Mouse (Mus musculus) midbrain, embryonic 14.5 days (tissue): ENCODE results near the gene Slc2a12. TPM values are rescaled to one million over a fixed set of nuclear protein-coding genes. Genes with fewer than 3 reads are reported as not detected.
A peak's percentile ranks its signal among the peaks of the same experiment; 100 is the strongest.

Experiments
- ATAC-seq: fragments of 200-750 bp; cut with Nextera tagmentation; 2 replicates; pipeline ENCODE4 v1.8.0; 2017; ENCODE audit warnings: moderate number of reproducible peaks, moderate library complexity; ENCODE audit not compliant: low FRiP score, low TSS enrichment
- DNase-seq: peaks from one replicate; pipeline ENCODE4 v3.0.0-alpha.2; 2015
- H3K27ac ChIP-seq: fragments of 300-500 bp; sonication (generic); replicated peaks from 2 replicates; pipeline ENCODE4 v1.5.1; 2014; ENCODE audit warnings: mild to moderate bottlenecking, low read depth, low read length, moderate library complexity
- H3K27me3 ChIP-seq: fragments of 300-500 bp; sonication (generic); 2 replicates; pipeline ENCODE4 v1.6.1; 2014; ENCODE audit warnings: low read length, control low read depth, mixed read lengths; ENCODE audit not compliant: control insufficient read depth, insufficient read depth
- H3K36me3 ChIP-seq: fragments of 300-500 bp; sonication (generic); 2 replicates; pipeline ENCODE4 v1.6.1; 2014; ENCODE audit warnings: low read length, control low read depth; ENCODE audit not compliant: control insufficient read depth, insufficient read depth
- H3K4me1 ChIP-seq: fragments of 300-500 bp; sonication (generic); 2 replicates; pipeline ENCODE4 v1.6.1; 2014; ENCODE audit warnings: mild to moderate bottlenecking, antibody characterized with exemption, low read length, control low read depth; ENCODE audit not compliant: control insufficient read depth, insufficient read depth
- H3K4me2 ChIP-seq: fragments of 300-500 bp; sonication (generic); 2 replicates; pipeline ENCODE4 v1.6.1; 2014; ENCODE audit warnings: mild to moderate bottlenecking, low read length, moderate library complexity
- H3K4me3 ChIP-seq: fragments of 300-500 bp; sonication (generic); replicated peaks from 2 replicates; pipeline ENCODE4 v1.5.1; 2014; ENCODE audit warnings: low read depth, low read length
- H3K9ac ChIP-seq: fragments of 300-500 bp; sonication (generic); replicated peaks from 2 replicates; pipeline ENCODE4 v1.6.1; 2014; ENCODE audit warnings: mild to moderate bottlenecking, low read length, moderate library complexity
- H3K9me3 ChIP-seq: fragments of 300-500 bp; sonication (generic); 2 replicates; pipeline ENCODE4 v1.6.1; 2016; ENCODE audit warnings: low read length, control low read depth, mixed read lengths; ENCODE audit not compliant: control insufficient read depth
- WGBS: fragments of 180-500 bp; shearing (Covaris S2); extraction: QIAGEN DNeasy Blood & Tissue Kit; methylation state at CpG from one replicate; pipeline ENCODE4 v1.1.7; 2014; 5-methylcytosine and 5-hydroxymethylcytosine counted together
- polyA plus RNA-seq: library from polyadenylated mRNA; unstranded; fragments of >200 nt; fragmentation: Nextera tagmentation; extraction: Ambion mirVana; gene quantifications from 2 replicates; pipeline ENCODE4 v1.2.1, GENCODE M21; 2014

The Slc2a12 gene
- polyA plus RNA-seq, result 1.2 and 4.6 TPM in 2 replicates

- peak; percentile 72 for ATAC-seq
- peak within 1 kb of the TSS; percentile 44; the same call in 1 of the 2 replicates for H3K9ac ChIP-seq
- H3K4me2 ChIP-seq, result peak within 1 kb of the TSS; percentile 88
- H3K27ac ChIP-seq, result peak within 1 kb of the TSS; percentile 66
- H3K9me3 ChIP-seq, result no peaks in the 10 kb centered on the region
- DNase-seq, result peak; percentile 70
- H3K4me1 ChIP-seq, result 0 out of 2 replicates have a peak, but pooled peaks cover 6% of the 10 kb centered on the region
- peak within 1 kb of the TSS; percentile 48 for H3K4me3 ChIP-seq
- 2% methylated on average over 40 of the region's 40 CpGs for WGBS
- H3K36me3 ChIP-seq, result no peaks in the 10 kb centered on the region
- H3K27me3 ChIP-seq, result no peaks in the 10 kb centered on the region
Observed at GRCm38 (mm10) chr10:22644853-22645491, at the start of gene Slc2a12. Slc2a12 (plus strand) TSS chr10:22645011.

DNA sequence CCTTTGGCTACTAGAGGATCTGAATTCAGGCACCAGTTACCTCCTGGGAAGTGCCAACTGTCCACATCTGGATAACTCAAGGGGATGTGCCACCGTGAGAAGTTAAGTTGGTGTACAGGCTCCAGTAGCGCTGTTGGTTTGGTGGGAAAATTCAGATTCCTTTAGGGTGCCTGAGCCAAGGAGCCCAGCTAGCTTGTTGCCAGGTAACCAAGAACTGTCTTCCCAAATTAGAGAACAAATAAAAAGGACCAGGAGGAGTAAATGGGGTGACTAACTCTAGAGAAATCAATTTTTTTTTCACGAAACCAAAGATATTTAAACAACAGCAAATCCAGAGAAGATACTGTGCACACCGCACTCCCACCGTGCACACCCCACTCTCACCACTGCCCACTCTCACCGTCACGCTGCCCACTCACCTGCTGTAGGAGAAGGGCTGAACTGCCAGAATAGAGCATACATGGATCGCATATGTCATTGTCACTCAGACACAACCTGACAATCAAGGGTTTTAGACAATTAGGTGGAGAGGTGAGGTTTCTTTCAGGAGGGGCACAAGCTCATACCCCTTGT lies 45.8 kb upstream of the Slc2a12 start:
- Histone ChIP-seq H3K27me3 (no peaks in the 10 kb centered on the region), H3K9me3 (no peaks in the 10 kb centered on the region), H3K4me1 (no peaks in the 10 kb centered on the region), H3K36me3 (no peaks in the 10 kb centered on the region), H3K9ac (no peak overlapping the region), H3K27ac (no peak overlapping the region), H3K4me3 (no peak overlapping the region), H3K4me2 (no peak overlapping the region)
- DNase-seq (no peak), ATAC-seq (no peak)
- 86% methylated on average over 8 of the region's 8 CpGs for WGBS

DNA sequence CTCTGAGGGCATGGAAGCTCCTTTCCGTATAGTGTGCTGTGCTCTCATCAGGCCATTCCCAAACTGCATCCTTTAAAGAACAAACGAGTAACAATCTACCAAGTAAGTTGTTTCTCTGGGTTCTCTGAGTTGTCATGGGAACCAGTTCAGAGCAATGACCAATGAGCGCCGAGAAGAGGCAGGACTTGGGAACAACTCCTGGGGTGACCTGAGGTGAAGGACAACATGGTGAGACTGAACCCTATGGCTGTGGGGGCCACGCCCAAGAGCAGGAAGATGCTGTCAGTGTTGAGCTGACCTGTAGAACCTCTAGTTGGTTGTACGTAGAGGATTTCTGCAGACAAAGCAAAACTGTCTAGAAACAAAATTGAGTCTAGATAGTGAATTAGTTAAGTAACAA lies 43.8 kb upstream of the Slc2a12 start:
- no peak overlapping the region for H3K27ac ChIP-seq
- no peaks in the 10 kb centered on the region for H3K27me3 ChIP-seq
- no peak overlapping the region for H3K9ac ChIP-seq
- H3K9me3 ChIP-seq, result no peaks in the 10 kb centered on the region
- no peak for ATAC-seq
- 88% methylated on average over 6 of the region's 6 CpGs for WGBS
- no peaks in the 10 kb centered on the region for H3K36me3 ChIP-seq
- no peak for DNase-seq
- no peak overlapping the region for H3K4me2 ChIP-seq
- H3K4me1 ChIP-seq, result no peaks in the 10 kb centered on the region
- no peak overlapping the region for H3K4me3 ChIP-seq

DNA sequence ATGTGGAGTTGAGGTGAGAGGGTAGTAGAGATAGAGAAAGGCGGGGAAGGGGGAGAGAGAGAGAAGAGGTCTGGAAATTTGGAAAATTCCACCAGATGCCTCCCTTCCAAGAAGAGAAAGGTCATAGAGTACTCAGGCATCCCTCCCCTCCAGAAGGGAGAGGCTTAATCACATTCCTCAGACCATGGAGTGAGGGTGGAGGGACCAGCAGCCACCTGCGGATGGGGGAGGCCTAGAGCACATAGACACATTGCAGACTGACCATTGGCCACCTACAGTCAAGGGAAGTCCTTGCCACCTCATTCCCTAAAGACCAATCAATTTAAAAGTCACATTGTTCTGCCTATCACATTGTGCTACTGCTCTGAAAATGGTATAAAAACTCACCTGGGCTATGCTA lies 40.0 kb upstream of the Slc2a12 start:
- Histone ChIP-seq H3K9me3 (no peaks in the 10 kb centered on the region), H3K9ac (no peak overlapping the region), H3K4me1 (peaks cover 9% of the 10 kb centered on the region; the same call in 1 of the 2 replicates), H3K36me3 (no peaks in the 10 kb centered on the region), H3K27me3 (no peaks in the 10 kb centered on the region), H3K4me2 (no peak overlapping the region), H3K4me3 (no peak overlapping the region), H3K27ac (no peak overlapping the region)
- DNase-seq, result no peak
- WGBS, result 69% methylated on average over 2 of the region's 2 CpGs
- no peak for ATAC-seq

GRCm38 (mm10) chr10:22608273-22608672 lies 36.5 kb upstream of the Slc2a12 start:
- Histone ChIP-seq H3K4me3 (no peak overlapping the region), H3K9ac (no peak overlapping the region), H3K4me1 (peaks cover 9% of the 10 kb centered on the region; the same call in 1 of the 2 replicates), H3K4me2 (no peak overlapping the region), H3K36me3 (no peaks in the 10 kb centered on the region), H3K9me3 (no peaks in the 10 kb centered on the region), H3K27ac (peak overlapping the region; percentile 78; the same call in 1 of the 2 replicates), H3K27me3 (no peaks in the 10 kb centered on the region)
- WGBS, result 66% methylated on average over 5 of the region's 5 CpGs
- no peak; the same call in 1 of the 2 replicates for ATAC-seq
- no peak for DNase-seq

DNA sequence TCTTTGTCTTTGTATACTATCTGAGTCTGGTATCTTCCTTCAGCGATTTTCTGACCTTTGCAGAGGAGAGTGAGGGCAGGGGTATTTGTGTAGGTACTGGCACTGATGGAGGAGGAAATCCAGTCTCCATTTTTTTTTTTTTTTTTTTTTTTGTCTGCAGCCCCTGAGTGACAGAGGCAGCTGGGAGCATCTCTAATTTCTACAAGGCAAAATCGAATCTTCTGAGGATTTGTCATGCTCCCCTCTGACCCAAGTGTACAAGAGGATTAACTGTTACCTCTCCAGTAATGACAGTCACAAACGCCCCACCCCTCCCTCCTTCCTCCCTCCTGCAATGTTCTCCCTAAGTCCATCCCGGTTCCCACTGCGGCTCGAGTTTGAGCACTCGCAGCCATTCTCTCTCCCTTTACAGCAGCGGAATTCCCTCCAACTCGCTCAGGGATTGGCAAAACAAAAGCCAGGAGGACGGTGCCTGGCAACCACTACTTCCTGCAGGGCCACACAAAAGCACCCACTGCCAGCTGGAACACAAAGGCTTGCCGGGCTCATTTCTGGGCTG lies 35.9 kb upstream of the Slc2a12 start:
- Histone ChIP-seq H3K9ac (peak overlapping the region; percentile 40), H3K9me3 (no peaks in the 10 kb centered on the region), H3K4me1 (peaks cover 9% of the 10 kb centered on the region; the same call in 1 of the 2 replicates), H3K27me3 (no peaks in the 10 kb centered on the region), H3K36me3 (no peaks in the 10 kb centered on the region), H3K4me2 (peak overlapping the region; percentile 51), H3K4me3 (0 out of 2 replicates have a peak overlapping the region, but pooled peaks have one; percentile 4), H3K27ac (peak overlapping the region; percentile 78)
- peak; percentile 80 for DNase-seq
- peak; percentile 72; the same call in 1 of the 2 replicates for ATAC-seq
- WGBS, result under 1% methylated on average over 11 of the region's 11 CpGs

DNA sequence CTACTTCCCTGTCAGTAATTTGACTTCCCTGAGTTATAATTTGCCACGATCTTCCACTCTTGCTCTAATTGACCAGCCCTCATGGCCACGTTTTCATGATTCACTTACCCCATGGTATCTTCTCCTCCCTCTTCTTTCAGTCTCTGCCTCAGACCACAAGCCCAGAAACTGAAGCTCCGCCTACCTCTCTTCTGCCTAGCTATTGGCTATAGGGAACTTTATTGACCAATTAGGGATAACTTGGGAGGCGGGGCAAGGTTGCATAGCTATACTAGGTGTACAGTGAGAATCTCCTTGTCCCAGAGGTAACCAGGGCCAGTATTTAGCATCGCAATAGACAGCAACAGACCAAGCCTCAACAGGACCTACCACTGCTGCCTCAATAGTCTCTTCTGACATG lies 31.5 kb upstream of the Slc2a12 start:
- H3K27me3 ChIP-seq, result no peaks in the 10 kb centered on the region
- peaks cover 9% of the 10 kb centered on the region; the same call in 1 of the 2 replicates for H3K4me1 ChIP-seq
- H3K36me3 ChIP-seq, result no peaks in the 10 kb centered on the region
- DNase-seq (no peak), ATAC-seq (no peak)
- 93% methylated on average over 5 of the region's 5 CpGs for WGBS
- no peaks in the 10 kb centered on the region for H3K9me3 ChIP-seq
- no peak overlapping the region for H3K27ac ChIP-seq
- H3K4me2 ChIP-seq, result no peak overlapping the region
- H3K9ac ChIP-seq, result no peak overlapping the region
- H3K4me3 ChIP-seq, result no peak overlapping the region

DNA sequence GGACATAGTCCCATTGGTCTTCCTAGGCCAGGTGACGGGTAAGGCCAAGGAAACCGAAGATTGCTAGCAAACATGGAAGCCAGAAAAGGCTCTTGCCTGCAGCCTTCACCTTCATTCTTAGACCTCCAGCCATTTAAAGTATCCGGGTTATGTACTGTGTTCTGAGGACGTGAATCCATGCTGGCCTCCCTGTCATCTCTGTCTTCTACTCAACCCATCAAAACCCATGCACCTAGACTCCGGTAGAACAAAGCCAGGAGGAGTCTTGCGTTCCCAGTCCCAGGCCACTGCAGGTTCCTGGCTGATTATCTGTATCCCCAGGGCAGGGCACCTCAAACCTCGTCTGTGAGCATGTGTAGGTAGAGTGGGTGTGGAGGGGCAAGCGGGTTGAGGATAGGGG lies 30.3 kb upstream of the Slc2a12 start:
- 93% methylated on average over 8 of the region's 8 CpGs for WGBS
- ATAC-seq, result no peak
- Histone ChIP-seq H3K27ac (no peak overlapping the region), H3K4me3 (no peak overlapping the region), H3K4me2 (no peak overlapping the region), H3K9me3 (no peaks in the 10 kb centered on the region), H3K27me3 (no peaks in the 10 kb centered on the region), H3K4me1 (no peaks in the 10 kb centered on the region), H3K36me3 (no peaks in the 10 kb centered on the region), H3K9ac (no peak overlapping the region)
- DNase-seq, result no peak
